Mouse (Mus musculus): ENCODE results near the gene G430095P16Rik. TPM values are rescaled to one million over a fixed set of nuclear protein-coding genes. Genes with fewer than 3 reads are reported as not detected.

G430095P16Rik gene
- 3.2 TPM for polyA plus RNA-seq (2015; fragmentation: Illumina TruSeq; extraction: RNeasy Lipid Tissue Mini Kit (QIAGEN cat#74804); ENCODE audit: insufficient read depth, low replicate concordance)

GRCm38 (mm10) chr8:84722850-84723570, at the start of gene G430095P16Rik:
TSS of gene G430095P16Rik (plus strand) at chr8:84723007.

GRCm38 (mm10) chr8:84686191-84687002, 36.4 kb upstream of the G430095P16Rik start, which contains the start of gene Trmt1:
TSS of gene Trmt1 (plus strand) at chr8:84686307.

GRCm38 (mm10) chr8:84687705-84688100, 35.1 kb upstream of the G430095P16Rik start, which contains the start of gene Nacc1:
TSS of gene Nacc1 (minus strand) at chr8:84687862.

GRCm38 (mm10) chr8:84700941-84701911, 21.6 kb upstream of the G430095P16Rik start, which contains the start of gene Lyl1:
TSS of gene Lyl1 (plus strand) at chr8:84701457.

Other genes starting within 250 kb of the G430095P16Rik start
- 6.3 TPM for gene Ier2, start 60.2 kb upstream of the G430095P16Rik start, polyA plus RNA-seq (2015; fragmentation: Illumina TruSeq; extraction: RNeasy Lipid Tissue Mini Kit (QIAGEN cat#74804); ENCODE audit: insufficient read depth, low replicate concordance)
- gene Trmt1, start 36.7 kb upstream of the G430095P16Rik start, polyA plus RNA-seq (2015; fragmentation: Illumina TruSeq; extraction: RNeasy Lipid Tissue Mini Kit (QIAGEN cat#74804); ENCODE audit: insufficient read depth, low replicate concordance): 68.9 TPM
- gene Nacc1, start 35.1 kb upstream of the G430095P16Rik start, polyA plus RNA-seq (2015; fragmentation: Illumina TruSeq; extraction: RNeasy Lipid Tissue Mini Kit (QIAGEN cat#74804); ENCODE audit: insufficient read depth, low replicate concordance): 21.1 TPM
- 8.5 TPM for gene Lyl1, start 21.6 kb upstream of the G430095P16Rik start, polyA plus RNA-seq (2015; fragmentation: Illumina TruSeq; extraction: RNeasy Lipid Tissue Mini Kit (QIAGEN cat#74804); ENCODE audit: insufficient read depth, low replicate concordance)
- 5.1 TPM for gene Nfix, start 77.3 kb downstream of the G430095P16Rik start, polyA plus RNA-seq (2015; fragmentation: Illumina TruSeq; extraction: RNeasy Lipid Tissue Mini Kit (QIAGEN cat#74804); ENCODE audit: insufficient read depth, low replicate concordance)
- gene Dand5, start 99.8 kb downstream of the G430095P16Rik start, polyA plus RNA-seq (2015; fragmentation: Illumina TruSeq; extraction: RNeasy Lipid Tissue Mini Kit (QIAGEN cat#74804); ENCODE audit: insufficient read depth, low replicate concordance): 3.8 TPM
- 5.4 TPM for gene Gadd45gip1, start 108.5 kb downstream of the G430095P16Rik start, polyA plus RNA-seq (2015; fragmentation: Illumina TruSeq; extraction: RNeasy Lipid Tissue Mini Kit (QIAGEN cat#74804); ENCODE audit: insufficient read depth, low replicate concordance)
- 62.4 TPM for gene Rad23a, start 117.7 kb downstream of the G430095P16Rik start, polyA plus RNA-seq (2015; fragmentation: Illumina TruSeq; extraction: RNeasy Lipid Tissue Mini Kit (QIAGEN cat#74804); ENCODE audit: insufficient read depth, low replicate concordance)
- 968 TPM for gene Calr, start 123.9 kb downstream of the G430095P16Rik start, polyA plus RNA-seq (2015; fragmentation: Illumina TruSeq; extraction: RNeasy Lipid Tissue Mini Kit (QIAGEN cat#74804); ENCODE audit: insufficient read depth, low replicate concordance)
- gene Farsa, start 134.0 kb downstream of the G430095P16Rik start, polyA plus RNA-seq (2015; fragmentation: Illumina TruSeq; extraction: RNeasy Lipid Tissue Mini Kit (QIAGEN cat#74804); ENCODE audit: insufficient read depth, low replicate concordance): 37.0 TPM
- 12.6 TPM for gene Syce2, start 149.1 kb downstream of the G430095P16Rik start, polyA plus RNA-seq (2015; fragmentation: Illumina TruSeq; extraction: RNeasy Lipid Tissue Mini Kit (QIAGEN cat#74804); ENCODE audit: insufficient read depth, low replicate concordance)
- gene Gcdh, start 170.9 kb downstream of the G430095P16Rik start, polyA plus RNA-seq (2015; fragmentation: Illumina TruSeq; extraction: RNeasy Lipid Tissue Mini Kit (QIAGEN cat#74804); ENCODE audit: insufficient read depth, low replicate concordance): 24.2 TPM
- 6.7 TPM for gene Klf1, start 178.9 kb downstream of the G430095P16Rik start, polyA plus RNA-seq (2015; fragmentation: Illumina TruSeq; extraction: RNeasy Lipid Tissue Mini Kit (QIAGEN cat#74804); ENCODE audit: insufficient read depth, low replicate concordance)
- 49.3 TPM for gene Dnase2a, start 185.6 kb downstream of the G430095P16Rik start, polyA plus RNA-seq (2015; fragmentation: Illumina TruSeq; extraction: RNeasy Lipid Tissue Mini Kit (QIAGEN cat#74804); ENCODE audit: insufficient read depth, low replicate concordance)
- gene Mast1, start 214.4 kb downstream of the G430095P16Rik start, polyA plus RNA-seq (2015; fragmentation: Illumina TruSeq; extraction: RNeasy Lipid Tissue Mini Kit (QIAGEN cat#74804); ENCODE audit: insufficient read depth, low replicate concordance): not detected
- gene Rtbdn, start 224.0 kb downstream of the G430095P16Rik start, polyA plus RNA-seq (2015; fragmentation: Illumina TruSeq; extraction: RNeasy Lipid Tissue Mini Kit (QIAGEN cat#74804); ENCODE audit: insufficient read depth, low replicate concordance): not detected
- gene Gm49661, start 246.4 kb downstream of the G430095P16Rik start, polyA plus RNA-seq (2015; fragmentation: Illumina TruSeq; extraction: RNeasy Lipid Tissue Mini Kit (QIAGEN cat#74804); ENCODE audit: insufficient read depth, low replicate concordance): not detected
- 197 TPM for gene Prdx2, start 246.6 kb downstream of the G430095P16Rik start, polyA plus RNA-seq (2015; fragmentation: Illumina TruSeq; extraction: RNeasy Lipid Tissue Mini Kit (QIAGEN cat#74804); ENCODE audit: insufficient read depth, low replicate concordance)
- gene Rnaseh2a, start 246.8 kb downstream of the G430095P16Rik start, polyA plus RNA-seq (2015; fragmentation: Illumina TruSeq; extraction: RNeasy Lipid Tissue Mini Kit (QIAGEN cat#74804); ENCODE audit: insufficient read depth, low replicate concordance): 32.5 TPM

Measured in spleen, adult 10 weeks (tissue).